Mouse (Mus musculus) small intestine, adult 2 months (tissue): ENCODE data around the gene Btbd8.

Source experiments
- CTCF ChIP-seq: fragments of 200-500 bp; IDR thresholded peaks from 2 replicates; pipeline ENCODE4 v1.5.1; 2012; ENCODE audit warnings: low read depth, mild to moderate bottlenecking, control low read depth, inconsistent platforms, low read length, moderate library complexity, mixed read lengths; ENCODE audit not compliant: insufficient replicate concordance, insufficient read length; ENCODE audit errors: extremely low read depth
- POLR2A ChIP-seq: fragments of 200-500 bp; IDR thresholded peaks from 2 replicates; pipeline ENCODE4 v1.6.1; 2012; ENCODE audit warnings: low read depth, mild to moderate bottlenecking, control low read depth, inconsistent platforms, low read length, moderate library complexity

GRCm38 (mm10) chr5:107547955-107548354 lies 110.2 kb downstream of the Btbd8 start:
- TF ChIP-seq POLR2A (no peak), CTCF (no peak)
